Mouse (Mus musculus) R1 (cell line): ENCODE data around the gene Sult2b1.

ENCODE experiments used
- DNase-seq: peaks from one replicate; pipeline ENCODE4 v3.0.0-alpha.2; 2018; ENCODE audit warnings: low read depth, low spot score

The Sult2b1 gene

GRCm38 (mm10) chr7:45784524-45785372 is at the start of gene Sult2b1:
Gene Sult2b1 (minus strand): TSS chr7:45784669.
- DNase-seq, result peak; percentile 93

GRCm38 (mm10) chr7:45833924-45834323 is 49.5 kb upstream of the Sult2b1 start:
- DNase-seq, result no peak

- DNase-seq, result peak; percentile 39
Observed at GRCm38 (mm10) chr7:45833148-45833790, 48.8 kb upstream of the Sult2b1 start.

- no peak for DNase-seq
Observed at GRCm38 (mm10) chr7:45832428-45832827, 48.0 kb upstream of the Sult2b1 start.

- no peak for DNase-seq
Observed at GRCm38 (mm10) chr7:45831128-45831525, 46.7 kb upstream of the Sult2b1 start.

- peak; percentile 98 for DNase-seq
Observed at GRCm38 (mm10) chr7:45830427-45831127, 46.1 kb upstream of the Sult2b1 start, which contains the start of gene Grwd1. Gene Grwd1 (minus strand): TSS chr7:45830944.

GRCm38 (mm10) chr7:45826631-45827030 is 42.2 kb upstream of the Sult2b1 start:
- no peak for DNase-seq

GRCm38 (mm10) chr7:45824598-45824997 is 40.1 kb upstream of the Sult2b1 start, which contains the start of gene Kcnj14:
Gene Kcnj14 (minus strand): TSS chr7:45824782.
- no peak for DNase-seq

- DNase-seq, result no peak
Observed at GRCm38 (mm10) chr7:45820913-45821312, 36.4 kb upstream of the Sult2b1 start.

- DNase-seq, result no peak
Observed at GRCm38 (mm10) chr7:45819843-45820242, 35.4 kb upstream of the Sult2b1 start.

GRCm38 (mm10) chr7:45815984-45816351 is 31.5 kb upstream of the Sult2b1 start:
- no peak for DNase-seq

- no peak for DNase-seq
Observed at GRCm38 (mm10) chr7:45815323-45815983, 31.0 kb upstream of the Sult2b1 start.

- DNase-seq, result no peak
Observed at GRCm38 (mm10) chr7:45814841-45815240, 30.4 kb upstream of the Sult2b1 start.

GRCm38 (mm10) chr7:45813787-45814779 is 29.6 kb upstream of the Sult2b1 start, which contains the start of gene Cyth2:
Gene Cyth2 (minus strand): TSS chr7:45814581.
- peak; percentile 100 for DNase-seq

GRCm38 (mm10) chr7:45812921-45813320 is 28.5 kb upstream of the Sult2b1 start:
- no peak for DNase-seq

GRCm38 (mm10) chr7:45809276-45810075 is 25.0 kb upstream of the Sult2b1 start:
- no peak for DNase-seq

- peak; percentile 59 for DNase-seq
Observed at GRCm38 (mm10) chr7:45808471-45808870, 24.0 kb upstream of the Sult2b1 start.

- no peak for DNase-seq
Observed at GRCm38 (mm10) chr7:45805941-45806340, 21.5 kb upstream of the Sult2b1 start.

GRCm38 (mm10) chr7:45802551-45802950 is 18.1 kb upstream of the Sult2b1 start:
- no peak for DNase-seq
